Mouse (Mus musculus): ENCODE results near the gene Lrrc23. TPM values are rescaled to one million over a fixed set of nuclear protein-coding genes. Genes with fewer than 3 reads are reported as not detected.

Lrrc23 gene
- polyA plus RNA-seq, 1 experiment from 2014 or later = 2.4 TPM

GRCm38 (mm10) chr6:124743647-124744046 lies 35.9 kb downstream of the Lrrc23 start:
- DNase-seq (ENCODE audit: low spot score) = no peak

- no peak for DNase-seq (ENCODE audit: low spot score)
These were observed 36.5 kb downstream of the Lrrc23 start for GRCm38 (mm10) chr6:124742839-124743514.

- no peak for DNase-seq (ENCODE audit: low spot score)
These were observed 37.7 kb downstream of the Lrrc23 start for GRCm38 (mm10) chr6:124741842-124742241.

GRCm38 (mm10) chr6:124740888-124741761 lies 38.4 kb downstream of the Lrrc23 start, which contains the start of gene Grcc10:
TSS of gene Grcc10 (minus strand) at chr6:124741374.
- DNase-seq (ENCODE audit: low spot score) = peak; percentile 97

GRCm38 (mm10) chr6:124740211-124740887 lies 39.2 kb downstream of the Lrrc23 start:
- peak; percentile 74 for DNase-seq (ENCODE audit: low spot score)

GRCm38 (mm10) chr6:124739231-124739796 lies 40.2 kb downstream of the Lrrc23 start:
- no peak for DNase-seq (ENCODE audit: low spot score)

- DNase-seq (ENCODE audit: low spot score) = peak; percentile 45
These were observed 41.0 kb downstream of the Lrrc23 start, which contains the start of gene Ptpn6 for GRCm38 (mm10) chr6:124738511-124739023. TSS of gene Ptpn6 (minus strand) at chr6:124738714.

GRCm38 (mm10) chr6:124737040-124737439 lies 42.5 kb downstream of the Lrrc23 start:
- DNase-seq (ENCODE audit: low spot score) = no peak

GRCm38 (mm10) chr6:124734417-124734816 lies 45.1 kb downstream of the Lrrc23 start:
- no peak for DNase-seq (ENCODE audit: low spot score)

GRCm38 (mm10) chr6:124732476-124733370 lies 46.8 kb downstream of the Lrrc23 start:
- DNase-seq (ENCODE audit: low spot score) = peak; percentile 80

- no peak for DNase-seq (ENCODE audit: low spot score)
These were observed 48.5 kb downstream of the Lrrc23 start for GRCm38 (mm10) chr6:124731038-124731437.

GRCm38 (mm10) chr6:124729850-124730705 lies 49.4 kb downstream of the Lrrc23 start:
- peak; percentile 62 for DNase-seq (ENCODE audit: low spot score)

GRCm38 (mm10) chr6:124728621-124729020 lies 50.9 kb downstream of the Lrrc23 start:
- no peak for DNase-seq (ENCODE audit: low spot score)

- DNase-seq (ENCODE audit: low spot score) = no peak
These were observed 55.1 kb downstream of the Lrrc23 start for GRCm38 (mm10) chr6:124724472-124724871.

GRCm38 (mm10) chr6:124723541-124723940 lies 56.0 kb downstream of the Lrrc23 start:
- DNase-seq (ENCODE audit: low spot score) = no peak

- no peak for DNase-seq (ENCODE audit: low spot score)
These were observed 56.6 kb downstream of the Lrrc23 start for GRCm38 (mm10) chr6:124722876-124723473.

- peak; percentile 73 for DNase-seq (ENCODE audit: low spot score)
These were observed 58.6 kb downstream of the Lrrc23 start for GRCm38 (mm10) chr6:124720904-124721303.

Data from thymus, postnatal 0 days (tissue).